Mouse (Mus musculus): Measurements from ENCODE around the gene Gm6588. TPM values are rescaled to one million over a fixed set of nuclear protein-coding genes. Genes with fewer than 3 reads are reported as not detected.

The Gm6588 gene
- total and polyA plus RNA-seq, 3 experiments: not detected

GRCm38 (mm10) chr5:112419535-112419934 lies 29.7 kb upstream of the Gm6588 start:
- no peak overlapping the region for H3K9ac ChIP-seq (ENCODE audit: control insufficient read depth, low read depth, low read length, poor library complexity, severe bottlenecking)
- no peaks in the 10 kb centered on the region for H3K27me3 ChIP-seq (ENCODE audit: control insufficient read depth in 1 of 2, insufficient read depth in 2 of 2, low read length in 2 of 2)
- TF ChIP-seq POLR2A (IDR thresholded peaks at IDR 0.05; ENCODE audit: control insufficient read depth in 1 of 2, insufficient read depth in 1 of 2, low read depth in 1 of 2, low read length in 2 of 2, poor library complexity in 1 of 2): no peak
- TF ChIP-seq EP300 (IDR thresholded peaks at IDR 0.05; ENCODE audit: low read depth in 1 of 2, low read length in 2 of 2): no peak
- no peak for TF ChIP-seq MYB (IDR thresholded peaks at IDR 0.05; ENCODE audit: low read depth, low read length)
- TF ChIP-seq POLR2AphosphoS2 (IDR thresholded peaks at IDR 0.05; ENCODE audit: low read length): no peak
- no peak for TF ChIP-seq ZMIZ1 (IDR thresholded peaks at IDR 0.05; ENCODE audit: low read depth, low read length)
- TF ChIP-seq USF1 (IDR thresholded peaks at IDR 0.05; ENCODE audit: low read depth, low read length): no peak
- no peak for TF ChIP-seq ZNF384 (IDR thresholded peaks at IDR 0.05; ENCODE audit: low read depth, low read length)
- no peak overlapping the region for H3K27ac ChIP-seq (ENCODE audit: control insufficient read depth, low read depth, low read length)
- DNase-seq (ENCODE audit: low read depth, low spot score): no peak
- H3K4me1 ChIP-seq (ENCODE audit: control insufficient read depth in 1 of 2, insufficient read depth in 2 of 2, low read length in 2 of 2): no peaks in the 10 kb centered on the region
- H3K36me3 ChIP-seq (ENCODE audit: control insufficient read depth in 1 of 2, insufficient read depth in 2 of 2, low read length in 2 of 2): no peaks in the 10 kb centered on the region
- H3K79me2 ChIP-seq (ENCODE audit: control insufficient read depth, insufficient read depth, low read length, poor library complexity): no peaks in the 10 kb centered on the region
- no peaks in the 10 kb centered on the region for H3K9me3 ChIP-seq (replicated peaks; ENCODE audit: insufficient read depth, low read length)
- H3K4me3 ChIP-seq (ENCODE audit: control insufficient read depth in 1 of 2, insufficient read depth in 1 of 2, low read depth in 2 of 2, low read length in 2 of 2): no peak overlapping the region

- TF ChIP-seq NELFE (IDR thresholded peaks at IDR 0.05; ENCODE audit: low read depth, low read length): no peak
- TF ChIP-seq HCFC1 (IDR thresholded peaks at IDR 0.05; ENCODE audit: low read depth, low read length): no peak
- no peak for TF ChIP-seq SIN3A (IDR thresholded peaks at IDR 0.05; ENCODE audit: low read length)
- TF ChIP-seq GATA1 (IDR thresholded peaks at IDR 0.05; ENCODE audit: low read depth, low read length): no peak
- TF ChIP-seq E2F4 (IDR thresholded peaks at IDR 0.05; ENCODE audit: borderline replicate concordance, low read depth, low read length): no peak
- no peak for TF ChIP-seq MYC (IDR thresholded peaks at IDR 0.05; ENCODE audit: low read depth, low read length)
- TF ChIP-seq RCOR1 (IDR thresholded peaks at IDR 0.05; ENCODE audit: low read depth, low read length): no peak
- no peak for TF ChIP-seq ZMIZ1 (IDR thresholded peaks at IDR 0.05; ENCODE audit: low read depth, low read length)
- no peak for TF ChIP-seq TCF12 (IDR thresholded peaks at IDR 0.05; ENCODE audit: low read depth, low read length)
- no peak for TF ChIP-seq GABPA (IDR thresholded peaks at IDR 0.05; ENCODE audit: low read depth, low read length)
- TF ChIP-seq MXI1 (IDR thresholded peaks at IDR 0.05; ENCODE audit: low read depth, low read length): no peak
- no peak for TF ChIP-seq UBTF (IDR thresholded peaks at IDR 0.05; ENCODE audit: borderline replicate concordance, insufficient read depth, low read depth, low read length)
- no peak for TF ChIP-seq POLR2AphosphoS5 (IDR thresholded peaks at IDR 0.05; ENCODE audit: borderline replicate concordance, low read depth, low read length)
Measured at GRCm38 (mm10) chr5:112426635-112427034, 22.6 kb upstream of the Gm6588 start.

More at GRCm38 (mm10) chr5:112426635-112427034, 22.6 kb upstream of the Gm6588 start:
- Histone ChIP-seq H3K27ac (ENCODE audit: control insufficient read depth, low read depth, low read length) (no peak overlapping the region), H3K9ac (ENCODE audit: control insufficient read depth, low read depth, low read length, poor library complexity, severe bottlenecking) (no peak overlapping the region), H3K4me3 (ENCODE audit: control insufficient read depth in 1 of 2, insufficient read depth in 1 of 2, low read depth in 2 of 2, low read length in 2 of 2) (no peak overlapping the region), H3K4me1 (ENCODE audit: control insufficient read depth in 1 of 2, insufficient read depth in 2 of 2, low read length in 2 of 2) (no peaks in the 10 kb centered on the region), H3K27me3 (ENCODE audit: control insufficient read depth in 1 of 2, insufficient read depth in 2 of 2, low read length in 2 of 2) (no peaks in the 10 kb centered on the region), H3K9me3 (replicated peaks; ENCODE audit: insufficient read depth, low read length) (no peaks in the 10 kb centered on the region), H3K79me2 (ENCODE audit: control insufficient read depth, insufficient read depth, low read length, poor library complexity) (no peaks in the 10 kb centered on the region), H3K36me3 (ENCODE audit: control insufficient read depth in 1 of 2, insufficient read depth in 2 of 2, low read length in 2 of 2) (no peaks in the 10 kb centered on the region)
- DNase-seq (ENCODE audit: low read depth, low spot score): no peak
